8 mouse cellular contexts compared by ENCODE assay signal in genomic region chr17:33718384-33718881, GRCm38 (mm10). TPM values are rescaled to one million over a fixed set of nuclear protein-coding genes. Genes with fewer than 3 reads are reported as not detected.
DNase-seq lines count a peak whose midpoint lies in the region; ATAC-seq and TF ChIP-seq lines count a peak whose summit lies in the region.

Gene March2, minus strand, starts transcription at chr17:33718670.

- H3K9ac ChIP-seq in ES-E14 (ENCODE audit: insufficient read depth, low read depth, low read length, poor library complexity, severe bottlenecking): peak within 1 kb of the TSS; percentile 73
- H3K9ac ChIP-seq in forebrain, embryonic 15.5 days (replicated peaks): peak within 1 kb of the TSS; percentile 44

- no peaks in the 10 kb centered on the region for H3K27me3 ChIP-seq in forebrain, embryonic 15.5 days

- ATAC-seq in forebrain, embryonic 15.5 days (replicated peaks): peak; percentile 100
- peak; percentile 100 for ATAC-seq in neutrophil, adult 5-6 weeks (ENCODE audit: extremely low read depth, insufficient number of reproducible peaks, low FRiP score, poor library complexity, severe bottlenecking)

- H3K9me3 ChIP-seq in ES-E14 (ENCODE audit: control insufficient read depth, insufficient read depth, low read depth, low read length): no peaks in the 10 kb centered on the region
- no peaks in the 10 kb centered on the region for H3K9me3 ChIP-seq in forebrain, embryonic 15.5 days

- peak; percentile 96 for DNase-seq in ES-E14 (ENCODE audit: low read depth, low spot score)
- peak; percentile 96 for DNase-seq in cerebellum, adult 11-12 months
- DNase-seq in heart, postnatal 25 days (ENCODE audit: low spot score): peak; percentile 96
- DNase-seq in layer of hippocampus, adult 18-20 months (ENCODE audit: low spot score in 2 of 2): peak; percentile 93 to 98
- peak; percentile 98 for DNase-seq in lung, adult 2 months
- DNase-seq in thymus, adult 18-20 months: peak; percentile 94

- H3K4me2 ChIP-seq in forebrain, embryonic 15.5 days (replicated peaks): peak within 1 kb of the TSS; percentile 64

- TF ChIP-seq POLR2A in lung, adult 2 months (IDR thresholded peaks at IDR 0.05; ENCODE audit: borderline replicate concordance, extremely low read depth, low read depth, low read length): peak; percentile 69

- no peaks in the 10 kb centered on the region for H3K4me1 ChIP-seq in ES-E14 (ENCODE audit: control insufficient read depth in 2 of 2, insufficient read depth in 2 of 2, low read length in 2 of 2, poor library complexity in 1 of 2)
- peaks cover 7% of the 10 kb centered on the region; the same call in 1 of the 2 replicates for H3K4me1 ChIP-seq in forebrain, embryonic 15.5 days
- no peaks in the 10 kb centered on the region; the same call in 1 of the 2 replicates for H3K4me1 ChIP-seq in lung, adult 2 months (ENCODE audit: control insufficient read depth, insufficient read depth, low read length)

- intact Hi-C loops in heart, postnatal 25 days (cut with DNase I): loop anchor here (2.0 kb wide), 1 partner anchor 34 kb away; no protein-coding TSS in a partner anchor

- no peak within 1 kb of the TSS for H3K27ac ChIP-seq in ES-E14 (ENCODE audit: insufficient read depth, low read depth, low read length, poor library complexity, severe bottlenecking)
- H3K27ac ChIP-seq in forebrain, embryonic 15.5 days (replicated peaks): 0 out of 2 replicates have a peak within 1 kb of the TSS, but pooled peaks have one; percentile 0

- in situ Hi-C loops in ES-E14 (cut with MboI; ENCODE audit: low sequenced_read_pairs in 2 of 2, unreplicated experiment in 2 of 2): no loop called here

- no peak for TF ChIP-seq CTCF in lung, adult 2 months (IDR thresholded peaks at IDR 0.05; ENCODE audit: insufficient read depth, low read length)

- no peaks in the 10 kb centered on the region for H3K36me3 ChIP-seq in ES-E14 (ENCODE audit: control insufficient read depth, insufficient read depth, low read length, poor library complexity, severe bottlenecking)
- no peaks in the 10 kb centered on the region for H3K36me3 ChIP-seq in forebrain, embryonic 15.5 days

- WGBS in forebrain, embryonic 15.5 days: under 1% methylated on average over 46 of the region's 46 CpGs
- WGBS in lung, adult 2 months: under 1% methylated on average over 46 of the region's 46 CpGs

- H3K4me3 ChIP-seq in ES-E14 (ENCODE audit: insufficient read depth in 1 of 2, low read depth in 1 of 2, low read length in 2 of 2, poor library complexity in 1 of 2, severe bottlenecking in 1 of 2): peak within 1 kb of the TSS; percentile 75 to 83
- H3K4me3 ChIP-seq in forebrain, embryonic 15.5 days: peak within 1 kb of the TSS; percentile 51
- H3K4me3 ChIP-seq in lung, adult 2 months (replicated peaks; ENCODE audit: extremely low read depth, low read depth, low read length): peak within 1 kb of the TSS; percentile 91

TF ChIP-seq in ES-E14, 5 proteins besides CTCF, POLR2A, EP300 and RAD21:
- peak; percentile 23; the same call in 1 of the 2 replicates for TF ChIP-seq CHD2 (IDR thresholded peaks at IDR 0.05; ENCODE audit: low read depth, low read length)
- no peak for TF ChIP-seq MAFK (IDR thresholded peaks at IDR 0.05; ENCODE audit: insufficient read depth, low read depth, low read length)
TF ChIP-seq in ES-E14: peak in this region for 1.

RNA-seq across cellular contexts. Expression of gene March2, which starts in this region (rescaled TPM):
- total RNA-seq in ES-E14 (2012; rRNA removed): 14.3 and 17.4 TPM in 2 replicates
- 71.8 and 72.8 TPM in 2 replicates for polyA plus RNA-seq in forebrain, embryonic 15.5 days (2015; fragmentation: Nextera tagmentation; extraction: Ambion mirVana)
- 100 to 1,000 TPM; 143 to 160 TPM for total RNA-seq in heart, postnatal 25 days (2021)
- 10 to 100 TPM; 86.2 to 87.1 TPM for total RNA-seq in layer of hippocampus, adult 18-20 months (2021)
- 114 and 126 TPM in 2 replicates for polyA plus RNA-seq in lung, adult 2 months (2012; rRNA removed)
- total RNA-seq in neutrophil, adult 5-6 weeks (2017): 62.6 and 68.3 TPM in 2 replicates
